Mouse (Mus musculus) kidney, adult 18-20 months (tissue): ENCODE measurements at regions not wholly inside any gene's neighbourhood (a gene's known extent, or its start where the extent isn't known, plus 50 kb on each side); places are given as distances from the start of the nearest gene placed in this dataset.
A peak's percentile ranks its signal among the peaks of the same experiment; 100 is the strongest.

Experiments
- DNase-seq: peaks from one replicate; pipeline ENCODE4 v3.0.0; 2021

GRCm38 (mm10) chr11:20463173-20463681, 79.8 kb upstream of the Sertad2 start:
- DNase-seq = peak; percentile 59

DNA sequence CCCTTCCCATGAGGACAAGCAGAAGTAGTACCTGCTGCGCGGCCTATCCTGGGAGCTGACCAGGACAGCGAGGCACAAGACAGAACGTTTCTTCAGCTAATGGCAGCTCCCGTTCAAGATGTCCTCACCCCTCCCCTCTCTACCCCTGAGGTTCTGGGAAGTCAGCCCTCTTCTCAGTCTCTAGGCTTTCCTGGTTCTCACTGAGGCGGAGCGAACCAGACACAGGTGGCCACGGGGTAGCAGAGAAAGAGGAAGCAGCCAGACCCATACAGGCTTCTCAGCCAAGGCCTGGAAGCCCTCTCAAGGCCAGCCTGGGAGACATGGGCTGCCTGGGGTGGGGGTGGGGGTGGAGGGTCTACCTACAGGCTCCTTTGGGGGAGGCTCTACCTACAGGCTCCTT, 78.5 kb upstream of the Sertad2 start:
- DNase-seq = no peak

GRCm38 (mm10) chr11:20466591-20466990, 76.5 kb upstream of the Sertad2 start:
- no peak for DNase-seq

DNA sequence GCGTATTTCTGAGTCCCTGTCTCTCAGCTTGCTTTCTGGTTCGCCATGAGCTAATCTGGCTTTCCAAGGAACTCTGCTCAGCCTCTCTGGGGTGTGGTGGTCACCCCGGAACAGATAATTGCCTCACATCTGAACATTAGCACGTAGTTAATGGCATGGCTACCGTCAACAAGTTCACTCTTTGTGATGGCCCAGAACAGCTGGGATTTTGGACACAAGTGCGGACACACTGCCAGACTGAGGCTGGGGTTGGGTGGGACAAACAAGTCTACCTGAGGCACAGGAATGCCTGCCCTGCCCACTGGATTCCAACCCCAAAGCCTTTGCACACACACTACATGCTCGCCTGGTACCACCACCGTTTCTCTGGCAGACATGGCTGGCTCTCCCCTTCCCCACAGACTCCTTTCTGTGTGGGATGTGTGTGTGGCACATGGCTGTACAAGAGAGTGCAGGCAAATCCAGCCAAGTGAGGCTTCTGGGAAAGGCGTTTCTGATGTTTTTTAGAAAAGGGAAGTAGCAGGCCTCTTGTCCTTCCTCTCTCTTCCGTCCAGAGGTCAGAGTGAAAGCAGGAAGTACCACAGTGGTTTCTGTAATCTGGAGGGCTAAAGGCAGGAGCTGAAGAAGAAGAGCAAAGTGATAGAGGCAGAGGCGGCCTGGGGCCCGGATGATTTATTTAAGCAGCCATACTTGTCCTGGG, 74.6 kb upstream of the Sertad2 start:
- DNase-seq = no peak

GRCm38 (mm10) chr11:20469368-20469767, 73.7 kb upstream of the Sertad2 start:
- DNase-seq = peak; percentile 45

DNA sequence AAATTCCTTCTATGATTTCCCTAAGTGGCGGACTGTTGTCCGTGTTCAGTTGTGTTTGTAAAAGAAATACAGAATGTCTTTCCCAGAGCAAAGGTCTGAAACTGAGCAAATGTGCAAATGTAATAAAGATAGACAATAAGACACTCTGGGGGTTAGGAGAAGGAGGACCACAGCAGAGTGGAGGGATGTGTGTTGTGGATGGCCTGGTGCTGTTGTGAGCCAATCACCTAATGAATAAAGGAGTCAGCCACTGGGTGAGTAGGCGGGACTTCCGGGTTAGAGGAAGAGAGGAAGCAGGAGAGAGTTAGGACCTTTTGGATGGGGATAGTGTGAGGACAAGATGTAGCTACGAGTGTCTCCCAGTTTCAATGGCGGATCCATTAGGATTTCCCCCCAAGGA, 72.7 kb upstream of the Sertad2 start:
- no peak for DNase-seq

DNA sequence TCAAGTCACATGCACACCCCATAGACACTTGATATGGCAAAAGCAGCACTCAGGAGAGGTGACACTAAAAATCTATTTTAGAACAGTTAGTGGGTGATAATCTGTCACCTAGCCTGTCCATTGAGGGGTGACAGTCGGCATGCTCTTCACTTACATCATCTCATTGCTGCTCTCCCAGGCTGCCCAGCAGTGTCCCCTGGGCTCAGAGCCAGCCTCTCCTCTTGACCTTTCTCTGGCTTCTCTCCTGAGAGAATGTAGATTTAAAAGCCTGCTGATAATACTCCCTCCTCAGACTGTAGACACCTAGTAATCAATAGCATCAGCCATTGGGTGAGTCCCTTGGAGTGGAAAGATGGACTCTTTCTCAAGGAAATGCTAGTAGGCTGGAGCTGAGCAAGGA, 70.7 kb upstream of the Sertad2 start:
- DNase-seq = peak; percentile 46

GRCm38 (mm10) chr11:20475629-20476028, 67.4 kb upstream of the Sertad2 start:
- peak; percentile 44 for DNase-seq

DNA sequence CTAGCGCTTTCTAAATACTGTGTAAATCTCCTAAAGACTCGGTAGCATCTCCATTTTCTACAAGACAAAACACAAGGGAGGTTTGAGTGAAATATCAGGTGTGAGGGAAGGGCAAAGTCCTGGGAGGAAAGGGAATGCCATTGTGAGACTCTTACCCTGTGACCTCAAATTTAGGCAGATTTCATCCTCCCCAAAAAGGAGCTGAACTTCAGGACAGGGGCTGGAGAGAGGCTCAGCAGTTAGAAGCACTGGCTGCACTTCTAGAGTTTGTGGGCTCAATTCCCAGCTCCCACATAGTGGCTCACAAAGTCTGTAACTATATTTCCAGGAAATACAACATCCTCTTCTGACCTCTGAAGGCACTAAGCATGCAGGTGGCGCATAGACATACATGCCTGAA, 66.6 kb upstream of the Sertad2 start:
- no peak for DNase-seq

GRCm38 (mm10) chr11:20477183-20478037, 65.6 kb upstream of the Sertad2 start:
- peak; percentile 85 for DNase-seq

- no peak for DNase-seq
These were observed 62.4 kb upstream of the Sertad2 start for GRCm38 (mm10) chr11:20480632-20481031.

DNA sequence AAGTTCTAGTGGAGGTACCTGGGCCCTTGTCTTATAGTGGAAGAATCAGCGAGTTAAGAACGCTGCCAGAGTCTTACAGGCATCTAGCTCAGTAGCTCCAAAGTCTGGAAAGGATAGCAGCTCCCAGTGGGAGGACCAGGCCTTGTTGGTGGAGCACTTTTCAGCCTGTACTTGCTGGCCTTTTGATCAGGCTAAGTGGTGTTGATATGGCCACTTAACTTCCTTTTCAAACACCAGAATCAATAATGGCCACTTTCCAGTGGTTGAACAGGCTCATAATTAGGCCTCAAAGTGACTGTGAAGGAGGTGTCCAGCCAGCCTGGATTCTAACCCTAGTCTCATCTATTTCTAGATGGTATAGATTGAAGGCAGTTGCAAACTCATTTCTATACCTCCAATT, 57.7 kb upstream of the Sertad2 start:
- DNase-seq = no peak
